Mouse (Mus musculus) Patski (cell line): ENCODE data around the gene Fam163a. TPM values are rescaled to one million over a fixed set of nuclear protein-coding genes. Genes with fewer than 3 reads are reported as not detected.
A peak's percentile ranks its signal among the peaks of the same experiment; 100 is the strongest.
"Not testable (repeated sequence)": the region's sequence is repeated elsewhere in the genome, so short reads cannot be mapped to it uniquely, and the experiment has no call there.

Experiments used
- ATAC-seq: fragments of 100-300 bp; one replicate; pipeline ENCODE4 v1.8.0; 2021
- CTCF ChIA-PET: fragments of 350-600 bp; sonication (Branson Sonifier 250); formaldehyde crosslinking; loops from one replicate; lab custom pipeline; 2022; ENCODE audit warnings: inconsistent platforms; lab: Charles Lee
- POLR2A ChIA-PET: fragments of 350-600 bp; sonication (Branson Sonifier 250); formaldehyde crosslinking; loops from one replicate; lab custom pipeline; 2022; ENCODE audit warnings: antibody characterized with exemption, inconsistent platforms; lab: Charles Lee
- DNase-seq: peaks from one replicate; pipeline ENCODE4 v3.0.0-alpha.2; 2011; ENCODE audit warnings: low read depth, low spot score
- H3K27me3 ChIP-seq: fragments of 371-371 bp; one replicate; pipeline ENCODE4 v1.5.1; 2021
- CTCF ChIP-seq: fragments of 100-300 bp; IDR thresholded peaks from one replicate; pipeline ENCODE4 v1.5.1; 2021
- in situ Hi-C: fragments of 300-500 bp; cut with MboI; formaldehyde crosslinking; loops from 3 replicates; pipeline ENCODE4 v1.11.1; 2018; ENCODE audit warnings: low pct_unique_long_range_greater_than_20kb, mixed read lengths
- polyA plus RNA-seq: library from polyadenylated mRNA; unstranded; gene quantifications from one replicate; pipeline ENCODE4 v1.2.3, GENCODE M21; 2021

Fam163a gene
- polyA plus RNA-seq = not detected

- in situ Hi-C loops = no loop called here
- POLR2A ChIA-PET = no interaction called here
- no peak for TF ChIP-seq CTCF
- CTCF ChIA-PET = no interaction called here
- no peak for DNase-seq
- peaks cover 10% of the 10 kb centered on the region for H3K27me3 ChIP-seq
- no peak for ATAC-seq
These were observed at the start of gene Fam163a for GRCm38 (mm10) chr1:156204656-156205131. Fam163a (minus strand) TSS chr1:156205026.

GRCm38 (mm10) chr1:156251096-156251495, 46.3 kb upstream of the Fam163a start:
- H3K27me3 ChIP-seq, in situ Hi-C loops, CTCF ChIA-PET, POLR2A ChIA-PET, DNase-seq, ATAC-seq: not testable (repeated sequence)

GRCm38 (mm10) chr1:156247893-156248292, 43.1 kb upstream of the Fam163a start:
- POLR2A ChIA-PET = no interaction called here
- in situ Hi-C loops = no loop called here
- no peak for TF ChIP-seq CTCF
- CTCF ChIA-PET = no interaction called here
- ATAC-seq (no peak), DNase-seq (no peak)
- no peaks in the 10 kb centered on the region for H3K27me3 ChIP-seq

- in situ Hi-C loops = no loop called here
- TF ChIP-seq CTCF = peak; percentile 85
- no peaks in the 10 kb centered on the region for H3K27me3 ChIP-seq
- CTCF ChIA-PET = interaction anchor here (1.0 to 1.7 kb wide), 7 partner anchors 12 to 179 kb away, joined by 3 to 17 read pairs (median 5); no protein-coding TSS in a partner anchor
- ATAC-seq (no peak), DNase-seq (no peak)
- POLR2A ChIA-PET = interaction anchor here (1.1 kb wide), 1 partner anchor 153 kb away, joined by 3 read pairs; no protein-coding TSS in a partner anchor
These were observed 37.0 kb upstream of the Fam163a start for GRCm38 (mm10) chr1:156241713-156242348.

- TF ChIP-seq CTCF = peak; percentile 74
- in situ Hi-C loops = no loop called here
- POLR2A ChIA-PET = interaction anchor here (1.1 kb wide), 1 partner anchor 152 kb away, joined by 3 read pairs; no protein-coding TSS in a partner anchor
- DNase-seq (no peak), ATAC-seq (peak; percentile 51)
- CTCF ChIA-PET = interaction anchor here (1.0 to 1.7 kb wide), 7 partner anchors 12 to 178 kb away, joined by 3 to 17 read pairs (median 5); no protein-coding TSS in a partner anchor
- H3K27me3 ChIP-seq = no peaks in the 10 kb centered on the region
These were observed 36.2 kb upstream of the Fam163a start for GRCm38 (mm10) chr1:156241035-156241434.

- no peak for ATAC-seq
- CTCF ChIA-PET = interaction anchor here (0.6 kb wide), 1 partner anchor 147 kb away, joined by 3 read pairs; no protein-coding TSS in a partner anchor
These were observed 26.3 kb upstream of the Fam163a start for GRCm38 (mm10) chr1:156231122-156231521.

GRCm38 (mm10) chr1:156230339-156231089, 25.7 kb upstream of the Fam163a start:
- in situ Hi-C loops = no loop called here
- no peak for TF ChIP-seq CTCF

More at GRCm38 (mm10) chr1:156231122-156231521, 26.3 kb upstream of the Fam163a start:
- no peak for TF ChIP-seq CTCF
- POLR2A ChIA-PET = no interaction called here
- H3K27me3 ChIP-seq = no peaks in the 10 kb centered on the region
- DNase-seq = no peak
- in situ Hi-C loops = no loop called here

GRCm38 (mm10) chr1:156229448-156229847, 24.6 kb upstream of the Fam163a start:
- ATAC-seq = no peak
- POLR2A ChIA-PET = no interaction called here
- TF ChIP-seq CTCF = peak; percentile 74

More at GRCm38 (mm10) chr1:156230339-156231089, 25.7 kb upstream of the Fam163a start:
- ChIA-PET POLR2A (no interaction called here), CTCF (interaction anchor here (0.6 to 1.6 kb wide), 3 partner anchors 11 to 146 kb away, joined by 3 to 7 read pairs (median 4); no protein-coding TSS in a partner anchor)
- ATAC-seq (no peak), DNase-seq (no peak)
- no peaks in the 10 kb centered on the region for H3K27me3 ChIP-seq

GRCm38 (mm10) chr1:156228728-156229127, 23.9 kb upstream of the Fam163a start:
- TF ChIP-seq CTCF = no peak
- ChIA-PET CTCF (interaction anchor here (1.1 to 1.6 kb wide), 6 partner anchors 13 to 152 kb away, joined by 3 to 7 read pairs (median 4); no protein-coding TSS in a partner anchor), POLR2A (no interaction called here)
- no peaks in the 10 kb centered on the region for H3K27me3 ChIP-seq
- in situ Hi-C loops = loop anchor here (10.0 kb wide), 1 partner anchor 1146 kb away; no protein-coding TSS in a partner anchor
- ATAC-seq (no peak), DNase-seq (no peak)

More at GRCm38 (mm10) chr1:156229448-156229847, 24.6 kb upstream of the Fam163a start:
- in situ Hi-C loops = loop anchor here (10.0 kb wide), 1 partner anchor 1145 kb away; no protein-coding TSS in a partner anchor
- H3K27me3 ChIP-seq = no peaks in the 10 kb centered on the region
- CTCF ChIA-PET = interaction anchor here (0.7 to 1.6 kb wide), 7 partner anchors 12 to 187 kb away, joined by 3 to 7 read pairs (median 3); no protein-coding TSS in a partner anchor
- DNase-seq = no peak

- no peak for DNase-seq
- ChIA-PET CTCF (interaction anchor here (1.3 to 2.4 kb wide), 3 partner anchors 10 to 124 kb away, joined by 4 to 5 read pairs (median 4); no protein-coding TSS in a partner anchor), POLR2A (interaction anchor here (0.6 kb wide), 1 partner anchor 8 kb away, joined by 5 read pairs; no protein-coding TSS in a partner anchor)
- H3K27me3 ChIP-seq = no peaks in the 10 kb centered on the region
- in situ Hi-C loops = loop anchor here (10.0 kb wide), 1 partner anchor 1148 kb away; no protein-coding TSS in a partner anchor
- TF ChIP-seq CTCF = no peak
- ATAC-seq = no peak
These were observed 22.1 kb upstream of the Fam163a start for GRCm38 (mm10) chr1:156226903-156227302.
